Mouse (Mus musculus): ENCODE measurements at regions not wholly inside any gene's neighbourhood (a gene's known extent, or its start where the extent isn't known, plus 50 kb on each side); places are given as distances from the start of the nearest gene placed in this dataset.

DNA sequence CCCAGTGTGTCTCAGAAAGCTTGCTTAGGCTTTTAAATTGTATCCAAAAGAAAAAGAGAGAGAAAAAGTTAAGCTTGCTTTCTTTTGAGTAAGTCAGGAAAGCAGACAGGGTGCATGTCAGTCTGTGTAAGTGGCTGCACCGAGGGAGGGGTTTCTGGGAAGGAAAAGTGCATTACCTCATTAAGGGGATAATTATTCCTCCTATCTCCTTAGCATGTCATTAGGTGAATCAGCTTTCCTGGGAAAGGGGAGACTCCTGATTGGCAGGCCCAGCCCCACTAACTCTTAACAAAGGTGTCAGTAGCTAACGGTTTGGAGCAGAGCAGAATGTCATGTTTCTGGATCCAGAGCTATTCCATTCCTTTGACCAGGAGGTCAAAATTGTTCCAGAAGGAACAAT is 411.3 kb downstream of the Klf5 start:
- TF ChIP-seq ZNF384 (IDR thresholded peaks at IDR 0.05; ENCODE audit: low read depth, low read length) = no peak
- TF ChIP-seq POLR2A (IDR thresholded peaks at IDR 0.05; ENCODE audit: control insufficient read depth in 1 of 2, insufficient read depth in 1 of 2, low read depth in 1 of 2, low read length in 2 of 2, poor library complexity in 1 of 2) = no peak
- TF ChIP-seq CTCF (IDR thresholded peaks at IDR 0.05 in 2 of 3, conservative IDR thresholded peaks at IDR 0.05 in 1 of 3; ENCODE audit: control insufficient read depth in 1 of 3, insufficient read depth in 1 of 3, low read depth in 2 of 3, low read length in 3 of 3, poor library complexity in 1 of 3, severe bottlenecking in 1 of 3) = no peak
- no peak for TF ChIP-seq ETS1 (IDR thresholded peaks at IDR 0.05; ENCODE audit: low read depth, low read length)
- TF ChIP-seq NELFE (IDR thresholded peaks at IDR 0.05; ENCODE audit: low read depth, low read length) = no peak
- no peak for TF ChIP-seq POLR2AphosphoS5 (IDR thresholded peaks at IDR 0.05; ENCODE audit: borderline replicate concordance, low read depth, low read length)
- no peak for TF ChIP-seq EP300 (IDR thresholded peaks at IDR 0.05; ENCODE audit: low read depth in 1 of 2, low read length in 2 of 2)
- TF ChIP-seq CHD1 (IDR thresholded peaks at IDR 0.05; ENCODE audit: low read depth, low read length) = no peak
- TF ChIP-seq MAFK (IDR thresholded peaks at IDR 0.05; ENCODE audit: borderline replicate concordance, low read depth, low read length) = no peak
